Mouse (Mus musculus): ENCODE measurements around the gene Gm20388.

GRCm38 (mm10) chr8:120415474-120415873 lies 504.8 kb downstream of the Gm20388 start:
- TF ChIP-seq CTCF (IDR thresholded peaks at IDR 0.05; ENCODE audit: insufficient read depth, low read depth, low read length) (no peak), POLR2A (IDR thresholded peaks at IDR 0.05; ENCODE audit: insufficient read depth, low read depth, low read length) (no peak)

Data from olfactory bulb, adult 2 months (tissue).